Mouse (Mus musculus): Measurements from ENCODE around the gene Sesn1.

DNA sequence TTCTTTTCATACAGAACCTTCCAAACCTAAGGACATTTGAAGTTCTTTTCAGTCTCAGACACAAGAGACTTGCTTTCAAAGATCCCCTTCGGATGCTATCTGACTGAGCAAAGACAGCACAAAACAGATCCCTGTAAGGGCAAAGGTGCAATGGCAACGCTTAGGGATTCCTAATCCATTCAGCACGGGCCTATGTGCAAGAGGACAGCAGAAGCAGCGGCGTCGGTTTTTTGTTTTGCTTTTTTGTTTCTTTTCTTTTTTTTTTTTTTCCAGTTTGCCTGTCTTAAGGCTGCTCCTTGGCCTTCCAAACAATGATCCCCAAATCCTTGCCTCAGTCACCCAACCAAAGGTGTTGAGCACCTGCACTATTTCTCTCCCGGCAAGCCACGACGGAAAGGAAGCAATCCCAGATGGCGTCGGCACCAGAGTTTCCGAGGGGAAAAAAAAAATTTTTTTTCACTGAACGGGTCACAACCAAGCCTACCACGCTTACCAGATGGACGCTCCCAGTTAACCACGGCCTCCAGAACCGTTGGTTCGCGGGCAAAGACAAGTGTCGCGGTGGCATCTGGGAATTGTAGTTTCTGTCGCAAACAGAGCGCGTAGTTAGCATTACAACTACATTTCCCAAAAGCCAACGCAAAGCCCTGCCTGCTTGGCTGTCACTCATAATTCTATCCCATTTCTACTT lies 510 bp upstream of the Sesn1 start:
- TF ChIP-seq CTCF (IDR thresholded peaks at IDR 0.05) (no peak), EP300 (IDR thresholded peaks at IDR 0.05) (no peak)
